Mouse (Mus musculus) thymus, postnatal 10 days (tissue): ENCODE results near the gene 4933427D14Rik.

Experiments
- DNase-seq, 2 experiments: peaks; one replicate each; pipeline ENCODE4 v3.0.0; 2021; ENCODE audit warnings: low spot score in 2 of 2

Gene 4933427D14Rik

GRCm38 (mm10) chr11:72207204-72207833 lies at the start of gene 4933427D14Rik, which contains the start of gene Txndc17:
4933427D14Rik (minus strand) TSS chr11:72207459.
Txndc17 (plus strand) TSS chr11:72207547.
- peak; percentile 84 to 86 for DNase-seq

DNA sequence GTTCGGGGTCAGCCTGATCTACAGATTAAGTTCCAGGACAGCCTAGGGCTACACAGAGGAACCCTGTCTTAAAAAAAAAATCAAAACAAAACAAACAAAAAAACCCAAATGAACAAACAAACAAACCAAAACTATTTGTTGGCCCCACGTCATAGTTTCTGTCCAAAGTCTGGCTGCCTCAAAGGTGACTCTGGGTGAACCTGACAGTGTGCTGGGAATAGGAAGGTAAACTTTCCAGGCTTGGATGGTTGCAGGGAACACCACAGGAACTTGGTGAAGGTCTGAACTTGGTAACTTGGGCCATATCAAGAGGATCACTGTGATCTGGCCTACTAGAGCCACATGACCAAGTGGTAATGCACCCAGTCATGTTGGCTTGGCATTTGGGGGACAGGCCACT lies 49.2 kb upstream of the 4933427D14Rik start:
- DNase-seq: no peak

DNA sequence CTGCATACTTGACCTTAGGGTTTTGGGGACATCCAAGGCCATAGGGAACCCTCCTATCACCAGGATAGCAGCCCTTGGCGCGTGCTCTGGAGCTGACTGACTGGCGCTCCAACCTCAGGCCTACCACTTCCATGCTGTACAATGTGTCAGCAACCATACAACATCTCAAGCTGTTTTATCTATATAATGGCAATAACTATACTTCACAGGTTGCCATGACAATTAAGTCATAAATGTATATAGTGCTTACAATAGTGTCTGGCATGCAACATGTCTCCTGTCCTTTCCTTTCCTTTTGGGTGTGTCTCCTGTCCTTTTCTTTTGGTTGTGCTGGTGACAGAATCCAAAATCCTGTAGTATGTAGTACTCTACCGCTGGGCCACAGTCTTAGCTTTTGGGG lies 48.4 kb upstream of the 4933427D14Rik start:
- DNase-seq: no peak

DNA sequence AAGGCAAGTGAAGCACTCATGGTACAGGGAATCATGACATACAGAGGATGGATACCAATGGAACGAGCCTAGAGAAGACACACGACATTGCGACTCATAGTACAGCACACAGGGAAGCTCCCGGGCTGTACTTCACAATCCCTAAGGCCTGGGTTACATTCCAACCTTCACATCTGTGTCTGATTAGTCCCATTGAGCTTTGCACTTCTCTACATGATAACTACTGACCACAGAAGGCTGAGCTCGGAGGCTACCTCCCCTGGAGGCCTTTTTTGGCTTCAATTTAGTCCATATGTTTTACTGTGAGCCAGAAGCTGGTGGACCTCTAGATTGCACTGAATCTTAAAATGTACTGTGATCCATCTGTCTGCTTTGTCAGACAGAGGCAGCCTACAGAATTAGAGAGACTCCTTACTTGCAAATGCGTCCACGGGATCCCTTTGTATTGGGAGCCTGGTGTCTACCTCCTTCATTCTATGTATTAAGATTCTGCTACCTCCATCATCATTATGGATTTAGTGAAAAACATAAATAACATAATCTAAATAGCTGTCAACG lies 38.0 kb upstream of the 4933427D14Rik start:
- DNase-seq: no peak

GRCm38 (mm10) chr11:72240062-72240860 lies 33.0 kb upstream of the 4933427D14Rik start:
- no peak for DNase-seq

- no peak for DNase-seq
Observed at GRCm38 (mm10) chr11:72234013-72234412, 26.8 kb upstream of the 4933427D14Rik start.

DNA sequence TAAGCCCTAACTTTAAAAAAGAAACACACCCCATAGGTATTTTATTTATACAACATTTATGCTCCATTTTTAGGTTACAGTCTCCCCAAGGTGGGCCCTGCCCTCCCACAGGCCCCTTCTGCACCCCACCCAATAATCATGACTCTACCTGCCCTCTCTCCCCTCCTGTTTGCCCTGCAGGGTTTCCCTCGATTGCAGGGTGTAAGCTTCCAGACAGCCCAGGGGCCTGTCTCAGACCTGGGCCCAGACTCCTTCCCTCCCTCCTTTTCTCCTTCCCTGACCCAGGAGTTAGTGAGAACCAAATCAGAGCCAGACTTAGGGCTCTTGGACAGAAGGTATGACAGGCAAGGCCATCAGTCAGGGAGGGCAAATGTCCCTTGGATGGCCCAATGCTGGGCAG lies 25.7 kb upstream of the 4933427D14Rik start:
- no peak for DNase-seq

DNA sequence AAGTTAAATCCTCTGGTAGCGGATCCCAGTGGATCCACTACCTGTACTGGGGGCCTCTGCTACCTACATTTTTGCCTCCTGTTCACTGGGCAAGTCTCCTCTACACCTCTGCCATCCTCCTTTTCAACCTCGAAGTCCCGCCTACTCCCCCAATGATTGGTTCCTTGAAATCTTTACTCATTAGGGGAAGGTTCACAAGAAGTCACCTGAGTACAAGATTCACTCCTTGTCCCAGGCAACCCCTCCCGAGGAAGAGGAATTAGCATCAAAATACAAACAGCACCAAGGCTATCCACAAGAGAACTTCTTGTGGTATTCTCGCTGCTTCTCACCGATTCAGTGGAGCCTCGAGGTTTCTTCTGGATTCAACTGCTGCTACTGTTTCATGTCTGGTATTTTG lies 24.8 kb upstream of the 4933427D14Rik start:
- no peak for DNase-seq

GRCm38 (mm10) chr11:72228513-72228912 lies 21.3 kb upstream of the 4933427D14Rik start:
- no peak for DNase-seq

DNA sequence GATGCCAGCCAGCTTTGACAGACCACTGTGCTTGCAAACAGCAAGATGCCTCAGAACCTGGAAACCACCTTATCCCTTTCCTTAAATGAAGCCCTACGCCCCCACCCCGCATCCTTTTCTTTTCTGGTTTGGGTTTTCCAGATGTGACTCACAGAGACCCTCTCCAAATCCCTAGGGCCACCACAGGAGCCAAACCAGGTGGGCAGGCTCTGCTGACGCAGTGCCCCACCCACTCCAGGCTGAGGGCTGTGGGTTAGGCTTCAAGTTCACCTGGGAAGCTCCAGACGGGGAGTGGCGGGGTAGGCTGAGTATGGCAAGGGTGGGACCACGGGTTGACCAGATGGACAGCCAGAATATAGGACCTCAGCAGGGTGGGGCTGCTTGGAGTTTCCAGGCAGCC lies 19.6 kb upstream of the 4933427D14Rik start:
- no peak for DNase-seq

GRCm38 (mm10) chr11:72226020-72226791 lies 18.9 kb upstream of the 4933427D14Rik start:
- DNase-seq: no peak

- peak; percentile 32 to 69 for DNase-seq
Observed at GRCm38 (mm10) chr11:72224865-72225264, 17.6 kb upstream of the 4933427D14Rik start.

- no peak for DNase-seq
Observed at GRCm38 (mm10) chr11:72223414-72223813, 16.2 kb upstream of the 4933427D14Rik start.

DNA sequence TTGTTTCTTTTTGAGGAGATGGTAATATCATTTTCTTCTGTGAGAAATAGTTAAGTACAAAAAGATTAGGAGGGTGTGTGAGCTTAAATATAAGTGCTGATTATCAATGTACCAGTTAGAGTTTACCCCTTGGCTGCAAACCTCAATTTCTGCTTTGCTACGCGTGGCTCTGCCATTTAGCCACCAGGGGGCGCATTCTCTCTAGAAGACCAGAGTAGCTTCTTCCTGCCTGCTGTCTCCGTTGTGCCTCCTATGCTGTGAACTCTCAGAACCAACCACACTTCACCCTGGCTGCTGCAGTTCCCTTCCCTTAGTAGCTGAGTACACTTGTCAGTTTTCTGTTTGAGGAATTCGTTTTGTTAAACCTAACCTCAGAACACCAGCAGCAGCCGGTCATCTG lies 14.0 kb upstream of the 4933427D14Rik start:
- DNase-seq: peak; percentile 57 to 85

GRCm38 (mm10) chr11:72217116-72217515 lies 9.9 kb upstream of the 4933427D14Rik start:
- no peak for DNase-seq

DNA sequence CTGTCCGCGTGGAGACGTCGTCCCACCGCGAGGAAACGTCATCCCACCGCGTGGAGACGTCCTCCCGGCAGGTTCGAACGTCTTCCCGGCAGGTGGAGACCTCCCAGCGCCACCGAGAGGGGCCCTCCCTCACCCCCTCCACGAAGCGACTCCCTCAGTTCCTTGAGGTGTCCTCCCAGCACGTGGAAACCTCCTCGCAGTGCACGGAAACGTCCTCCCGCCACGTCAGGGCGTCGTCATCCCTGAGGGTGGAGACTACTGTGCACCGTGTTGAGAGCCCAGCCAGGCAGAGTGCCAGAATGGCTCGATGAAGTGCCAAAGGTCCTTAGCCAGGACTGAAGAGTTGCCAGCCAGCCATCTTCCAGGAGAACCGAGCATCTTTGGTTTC lies 8.1 kb upstream of the 4933427D14Rik start, which contains the start of gene Med31:
Med31 (minus strand) TSS at position 183 of the 388 bp plus-strand sequence.
- peak; percentile 62 to 68 for DNase-seq

DNA sequence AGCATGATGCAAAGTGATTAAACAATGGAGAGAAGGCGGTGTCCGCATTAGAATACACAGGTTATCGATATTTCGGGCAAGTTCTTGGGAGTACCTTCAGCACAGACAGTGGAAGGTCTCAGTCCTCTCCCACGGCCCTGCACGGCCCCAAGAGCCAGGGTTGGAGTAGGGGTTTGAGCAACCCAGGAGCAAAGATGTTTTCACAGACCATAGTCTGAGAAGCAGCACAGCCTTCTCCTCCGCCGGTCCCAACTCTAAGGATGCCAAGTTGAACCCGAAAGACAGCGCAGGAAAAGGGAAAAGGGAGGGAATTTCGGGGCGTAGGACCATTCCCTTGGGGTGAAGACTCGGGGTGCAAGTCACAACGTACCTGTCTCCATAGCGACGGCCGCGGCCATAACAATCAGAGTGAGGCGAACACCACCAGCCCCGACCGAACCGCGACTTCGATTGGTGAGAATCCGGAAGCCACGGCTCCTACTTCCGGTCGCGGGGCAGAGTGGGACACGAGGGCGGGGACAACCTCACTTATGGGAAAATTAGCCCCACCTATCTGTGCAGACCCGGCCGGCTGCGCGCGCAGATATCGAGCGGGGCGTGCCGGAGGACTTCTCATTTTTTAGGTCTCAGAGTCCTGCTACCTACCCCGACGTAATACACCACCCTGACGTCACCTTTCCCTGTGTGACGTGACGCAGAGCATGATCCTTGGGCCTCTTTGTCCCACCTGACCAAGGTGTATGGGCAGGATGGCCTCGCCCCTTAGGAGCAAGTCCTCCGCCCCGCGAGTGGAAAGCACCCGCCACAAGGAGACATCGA lies 7.5 kb upstream of the 4933427D14Rik start:
- DNase-seq: peak; percentile 87 to 88

GRCm38 (mm10) chr11:72207834-72208377 lies 647 bp upstream of the 4933427D14Rik start:
- DNase-seq: no peak

GRCm38 (mm10) chr11:72206341-72207203 lies 687 bp downstream of the 4933427D14Rik start, which contains the start of gene Gm43951:
Gm43951 (minus strand) TSS chr11:72206840.
- peak; percentile 21 to 22 for DNase-seq

- no peak for DNase-seq
Observed at GRCm38 (mm10) chr11:72205256-72205655, 2.0 kb downstream of the 4933427D14Rik start.
